Mouse (Mus musculus): ENCODE measurements around the gene Jag2. TPM values are rescaled to one million over a fixed set of nuclear protein-coding genes. Genes with fewer than 3 reads are reported as not detected.

Jag2 gene
- polyA plus RNA-seq (2017; shearing (Covaris generic)): 1 to 10 TPM; 1.1 to 2.1 TPM

DNA sequence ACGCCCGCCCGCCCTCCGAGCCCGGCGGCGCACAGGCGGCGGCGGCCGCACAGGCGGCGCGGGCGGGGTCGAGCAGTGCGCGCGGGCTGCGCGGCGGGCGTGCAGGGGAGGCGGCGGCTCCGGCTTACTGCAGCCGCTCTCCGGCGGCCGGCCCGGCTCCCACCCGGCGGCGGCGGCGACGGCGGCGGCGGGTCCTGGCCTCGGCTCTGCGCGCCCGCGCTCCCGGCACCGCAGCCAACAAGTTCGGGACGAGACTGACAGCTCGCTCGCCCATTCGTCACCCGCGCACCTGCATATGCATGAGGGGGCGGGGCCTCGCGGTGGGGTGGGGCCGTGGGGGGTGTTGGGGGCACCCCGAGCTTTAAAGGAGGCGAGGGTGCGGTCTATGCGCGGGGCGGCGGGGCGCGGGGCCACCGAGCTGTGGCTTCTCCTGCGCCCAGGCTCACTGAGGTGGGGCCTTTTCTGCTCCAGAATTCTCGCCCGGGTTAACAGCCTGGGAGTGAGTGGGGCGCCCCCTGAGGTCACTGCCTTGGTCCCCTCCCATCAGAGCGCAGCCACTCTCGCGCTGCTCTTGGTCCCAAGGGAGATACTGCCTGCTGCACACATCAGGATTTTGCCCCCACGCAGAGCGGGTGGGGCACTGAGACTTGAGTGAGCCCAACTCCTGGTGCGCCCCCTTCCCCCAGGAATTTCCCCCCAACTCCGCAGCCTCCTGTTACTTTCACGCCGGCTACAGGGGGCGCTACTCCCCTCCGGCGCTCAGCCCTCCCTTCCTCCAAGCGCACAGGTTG lies at the start of gene Jag2:
Gene Jag2, minus strand, starts transcription at position 215 of the 791 bp plus-strand sequence.

GRCm38 (mm10) chr12:112976371-112977073 lies 46.9 kb upstream of the Jag2 start, which contains the start of gene Btbd6:
TSS of gene Btbd6 (plus strand) at chr12:112976482.

DNA sequence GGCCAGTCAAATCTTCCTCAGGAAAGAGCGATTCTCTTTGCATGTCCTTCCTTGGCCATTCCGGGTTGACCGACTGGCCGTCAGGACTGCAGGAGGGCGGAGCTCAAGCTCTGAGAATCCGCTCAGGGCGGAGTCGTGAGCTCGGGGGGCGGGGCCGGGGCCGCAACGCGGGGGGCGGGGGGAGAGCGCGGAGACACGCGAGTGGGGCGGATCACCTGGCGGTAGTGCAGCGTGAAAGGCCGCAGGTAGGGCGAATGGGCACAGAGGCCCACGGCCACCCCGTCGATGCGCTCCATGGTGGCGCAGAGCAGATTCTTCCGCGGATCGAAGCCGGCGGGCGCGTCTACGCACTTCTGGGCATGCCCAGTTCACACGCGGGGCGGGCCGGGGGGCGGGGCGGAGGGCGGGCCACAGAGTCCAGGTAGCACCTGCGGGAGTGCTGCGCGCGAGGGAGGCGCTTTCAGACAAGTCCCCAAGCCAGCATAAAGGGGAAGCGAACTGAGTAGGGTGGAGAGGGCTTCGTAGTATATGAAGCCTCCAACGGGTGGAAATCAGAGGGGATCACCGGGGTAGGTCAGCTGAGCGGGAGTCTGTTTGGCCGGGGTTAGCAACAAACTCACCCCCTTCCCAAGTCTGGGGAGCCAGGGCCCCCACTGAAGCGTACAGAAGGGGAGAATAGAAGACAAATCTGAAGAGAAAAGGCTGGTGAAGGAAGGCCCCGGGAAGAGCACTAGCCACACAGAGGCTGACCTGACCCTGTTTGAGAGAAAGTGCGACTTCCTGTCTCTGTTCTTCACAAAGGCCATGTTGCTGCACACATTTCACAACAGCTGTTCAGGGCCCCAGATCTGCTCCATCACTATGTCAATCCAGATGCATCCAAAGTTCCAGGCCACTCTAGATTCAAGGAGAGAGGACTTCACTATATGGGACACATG lies 12.5 kb upstream of the Jag2 start, which contains the start of gene Nudt14:
Gene Nudt14, minus strand, starts transcription at position 349 of the 938 bp plus-strand sequence.

DNA sequence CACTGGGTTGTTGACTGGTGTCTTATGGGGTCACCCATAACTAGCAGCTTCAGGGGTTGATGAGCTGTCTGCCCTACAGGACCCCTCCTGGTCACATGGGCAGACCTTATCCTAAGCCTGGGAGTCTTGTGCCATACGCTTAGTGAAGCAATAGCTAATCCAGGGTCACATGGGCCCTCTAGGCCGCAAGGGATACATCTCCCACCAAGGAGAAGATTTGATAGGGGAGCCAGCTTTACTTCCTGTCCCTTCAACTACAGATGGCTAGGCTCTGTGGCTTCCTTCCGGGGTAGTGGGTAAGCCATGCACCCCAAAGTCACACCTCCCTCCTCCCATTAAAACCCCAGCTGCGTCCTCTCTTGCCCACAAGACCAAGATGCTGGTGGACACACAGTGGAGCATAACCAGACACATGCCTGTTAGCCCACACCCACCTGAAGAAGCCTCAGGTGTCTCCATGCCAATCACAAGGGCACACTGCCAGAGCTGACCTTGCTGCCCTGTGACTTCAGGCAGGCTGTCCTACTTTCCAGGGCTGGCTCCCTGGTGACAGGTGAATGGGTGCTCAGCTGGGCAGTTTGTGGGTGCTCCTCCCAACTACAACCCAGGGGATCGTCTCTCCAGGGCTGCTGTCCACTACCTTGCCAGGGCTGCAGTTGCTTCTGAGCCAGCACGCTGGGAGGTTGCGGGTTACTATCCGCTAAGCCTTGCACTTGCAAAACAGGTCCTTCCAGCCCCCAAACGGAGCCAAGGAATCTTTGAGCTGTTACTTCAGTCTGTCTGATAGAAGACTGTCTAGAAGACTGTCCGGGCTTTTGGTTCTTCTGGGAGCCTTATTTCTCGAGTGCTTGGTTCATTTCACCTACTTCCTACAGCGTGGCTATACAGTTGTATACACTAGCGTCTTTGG lies 61.1 kb downstream of the Jag2 start, which contains the start of gene Gpr132:
Gene Gpr132, minus strand, starts transcription at position 51 of the 910 bp plus-strand sequence.

Other genes with a start within 250 kb of the Jag2 start
- gene Cep170b, start 209.3 kb downstream of the Jag2 start, polyA plus RNA-seq (2017; shearing (Covaris generic)): 1 to 10 TPM; 7.2 to 9.7 TPM
- 10 to 100 TPM in 1 of 2 experiments, 1 to 10 TPM in 1; 3.1 to 11.5 TPM for gene Pld4, start 169.1 kb downstream of the Jag2 start, polyA plus RNA-seq (2017; shearing (Covaris generic))
- not detected for gene Ahnak2, start 127.1 kb downstream of the Jag2 start, polyA plus RNA-seq (2017; shearing (Covaris generic))
- under 1 TPM in 1 of 2 experiments, not detected in 1; 0.80 TPM for gene Clba1, start 120.8 kb downstream of the Jag2 start, polyA plus RNA-seq (2017; shearing (Covaris generic))
- gene Cdca4, start 100.4 kb downstream of the Jag2 start, polyA plus RNA-seq (2017; shearing (Covaris generic)): 10 to 100 TPM; 66.6 to 83.4 TPM
- 10 to 100 TPM; 29.2 to 34.1 TPM for gene Gpr132, start 61.5 kb downstream of the Jag2 start, polyA plus RNA-seq (2017; shearing (Covaris generic))
- gene Nudt14, start 12.3 kb upstream of the Jag2 start, polyA plus RNA-seq (2017; shearing (Covaris generic)): 10 to 100 TPM; 53.5 to 60.1 TPM
- 10 to 100 TPM; 41.0 to 48.6 TPM for gene Btbd6, start 46.7 kb upstream of the Jag2 start, polyA plus RNA-seq (2017; shearing (Covaris generic))
- 100 to 1,000 TPM; 143 to 169 TPM for gene Brf1, start 70.9 kb upstream of the Jag2 start, polyA plus RNA-seq (2017; shearing (Covaris generic))
- gene Pacs2, start 84.7 kb upstream of the Jag2 start, polyA plus RNA-seq (2017; shearing (Covaris generic)): 10 to 100 TPM; 11.4 to 22.8 TPM
- gene Tex22, start 144.7 kb upstream of the Jag2 start, polyA plus RNA-seq (2017; shearing (Covaris generic)): not detected
- gene Mta1, start 168.5 kb upstream of the Jag2 start, polyA plus RNA-seq (2017; shearing (Covaris generic)): 10 to 100 TPM; 35.7 to 37.9 TPM
- gene Crip2, start 210.5 kb upstream of the Jag2 start, polyA plus RNA-seq (2017; shearing (Covaris generic)): 1 to 10 TPM; 3.1 to 6.4 TPM
- gene Crip1, start 216.5 kb upstream of the Jag2 start, polyA plus RNA-seq (2017; shearing (Covaris generic)): 1,000 to 10,000 TPM; 1,349 to 2,216 TPM
- gene Tedc1, start 226.6 kb upstream of the Jag2 start, polyA plus RNA-seq (2017; shearing (Covaris generic)): 10 to 100 TPM; 10.4 to 13.7 TPM